Mouse (Mus musculus): ENCODE measurements at regions not wholly inside any gene's neighbourhood (a gene's known extent, or its start where the extent isn't known, plus 50 kb on each side); places are given as distances from the start of the nearest gene placed in this dataset.
A peak's percentile ranks its signal among the peaks of the same experiment; 100 is the strongest.

DNA sequence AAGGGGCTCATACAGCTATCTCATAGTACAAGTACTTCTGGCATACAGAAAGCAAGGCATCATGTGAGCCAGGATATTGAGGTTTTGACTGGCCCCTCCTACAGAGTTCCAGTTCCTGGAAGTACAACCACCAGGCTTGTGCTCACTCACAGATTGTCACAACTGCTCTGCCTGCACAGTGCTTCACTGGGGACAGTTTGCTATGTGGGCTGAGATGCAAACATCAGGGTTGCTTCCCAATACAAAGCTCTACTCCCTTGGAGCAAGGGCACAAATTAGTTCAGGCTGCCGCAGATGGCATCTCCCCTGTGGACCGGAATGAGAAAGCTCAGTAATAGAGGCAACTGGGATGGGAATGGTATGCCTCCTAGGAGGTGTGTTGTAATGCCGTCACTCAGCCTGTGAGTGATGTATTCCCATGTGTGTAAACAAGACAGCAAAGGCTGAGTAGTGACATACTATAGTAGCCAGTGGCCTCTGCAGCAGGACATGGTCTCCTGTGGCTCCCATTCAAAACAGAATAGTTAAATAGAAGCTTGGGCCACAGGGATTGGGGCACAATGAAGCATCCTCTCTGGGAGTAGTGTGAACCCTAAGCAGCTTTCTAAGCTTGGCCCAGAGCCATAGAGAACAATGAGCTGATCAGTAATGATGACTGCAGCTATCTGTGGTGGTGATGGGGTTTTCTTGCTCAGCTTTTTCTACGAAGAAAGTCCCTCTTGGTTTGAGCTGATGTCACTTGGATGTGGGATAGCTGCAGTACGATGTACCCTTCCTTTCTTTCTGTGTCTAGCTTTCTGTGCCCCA lies 148.8 kb upstream of the Cd180 start:
- H3K9me3 ChIP-seq (replicated peaks; ENCODE audit: control insufficient read depth, low read length) = no peaks in the 10 kb centered on the region
- H3K9ac ChIP-seq (ENCODE audit: low read length) = no peak overlapping the region
- no peaks in the 10 kb centered on the region for H3K27me3 ChIP-seq (ENCODE audit: control insufficient read depth, insufficient read depth, low read length)
- H3K4me1 ChIP-seq (ENCODE audit: control insufficient read depth, insufficient read depth, low read length) = no peaks in the 10 kb centered on the region
- 79% methylated on average over 5 of the region's 5 CpGs for WGBS
- no peak for ATAC-seq (ENCODE audit: insufficient read depth, low FRiP score)
- H3K36me3 ChIP-seq (ENCODE audit: control insufficient read depth, insufficient read depth, low read length) = no peaks in the 10 kb centered on the region
- no peak overlapping the region for H3K4me2 ChIP-seq (ENCODE audit: low read depth, low read length)
- H3K4me3 ChIP-seq (replicated peaks; ENCODE audit: low read length) = no peak overlapping the region
- no peak overlapping the region for H3K27ac ChIP-seq (ENCODE audit: low read length)

DNA sequence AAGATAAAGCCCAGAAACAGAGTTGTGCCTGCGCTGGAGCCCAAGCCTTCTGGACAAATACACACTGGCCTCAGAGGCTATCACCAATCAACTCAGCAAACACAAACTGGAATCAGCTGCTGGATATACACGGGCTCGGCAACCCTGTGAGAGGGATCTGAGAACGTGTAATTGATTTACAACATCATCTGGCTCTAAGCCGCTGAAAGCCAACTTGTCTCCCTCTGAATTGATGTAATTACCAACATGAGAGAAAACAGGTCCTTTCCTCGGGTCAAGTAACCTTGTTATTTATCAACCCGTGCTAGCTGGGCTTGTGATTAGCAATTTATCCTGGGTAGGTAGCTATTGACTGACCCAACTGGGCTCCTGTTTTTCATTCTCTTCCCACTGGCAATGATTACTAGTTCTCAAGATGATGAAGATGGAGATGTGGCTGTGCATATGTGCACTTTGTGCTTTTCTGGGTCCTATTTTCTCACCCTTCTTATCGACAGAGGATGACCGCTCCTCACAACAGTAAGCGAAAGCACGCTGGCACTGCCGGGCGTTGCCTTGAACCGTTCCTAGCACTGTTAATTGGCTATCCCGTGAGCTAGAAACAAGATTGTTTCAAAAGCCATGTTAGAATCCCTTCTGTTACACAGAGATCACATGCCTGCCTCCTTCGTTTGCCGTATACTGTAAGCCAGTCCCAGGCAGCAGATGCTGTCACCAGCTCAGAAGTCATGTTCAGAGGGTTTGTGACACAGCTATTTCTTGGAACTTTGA lies 147.3 kb upstream of the Cd180 start:
- H3K9me3 ChIP-seq (replicated peaks; ENCODE audit: control insufficient read depth, low read length) = no peaks in the 10 kb centered on the region
- peak overlapping the region; percentile 20 for H3K4me2 ChIP-seq (ENCODE audit: low read depth, low read length)
- H3K4me1 ChIP-seq (ENCODE audit: control insufficient read depth, insufficient read depth, low read length) = no peaks in the 10 kb centered on the region
- peak overlapping the region; percentile 1; the same call in 1 of the 2 replicates for H3K4me3 ChIP-seq (replicated peaks; ENCODE audit: low read length)
- H3K27me3 ChIP-seq (ENCODE audit: control insufficient read depth, insufficient read depth, low read length) = no peaks in the 10 kb centered on the region
- ATAC-seq (ENCODE audit: insufficient read depth, low FRiP score) = peak; percentile 76; the same call in 1 of the 2 replicates
- no peaks in the 10 kb centered on the region for H3K36me3 ChIP-seq (ENCODE audit: control insufficient read depth, insufficient read depth, low read length)
- H3K27ac ChIP-seq (ENCODE audit: low read length) = no peak overlapping the region
- no peak overlapping the region for H3K9ac ChIP-seq (ENCODE audit: low read length)
- 28% methylated on average over 17 of the region's 17 CpGs for WGBS

DNA sequence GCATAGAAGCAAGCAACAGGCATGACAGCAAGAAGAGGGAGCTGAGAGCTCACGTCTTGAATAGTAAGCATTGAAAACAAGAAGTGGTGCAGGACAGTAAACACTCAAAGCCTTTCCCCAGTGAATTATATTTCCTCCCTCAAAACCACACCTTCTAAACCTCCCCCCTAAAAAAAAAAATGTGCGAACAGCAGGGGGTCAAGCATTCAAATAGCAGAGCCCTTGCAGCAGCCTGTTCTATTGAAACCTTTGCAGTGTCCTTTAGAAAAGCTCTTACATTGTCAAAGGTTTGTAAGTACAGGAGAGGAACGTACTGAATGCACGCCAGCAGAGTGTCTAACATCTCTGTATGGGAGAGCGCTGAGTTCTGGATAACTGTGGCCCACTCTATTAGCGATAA lies 145.1 kb upstream of the Cd180 start:
- H3K27ac ChIP-seq (ENCODE audit: low read length) = no peak overlapping the region
- H3K36me3 ChIP-seq (ENCODE audit: control insufficient read depth, insufficient read depth, low read length) = no peaks in the 10 kb centered on the region
- no peak overlapping the region for H3K4me2 ChIP-seq (ENCODE audit: low read depth, low read length)
- H3K9me3 ChIP-seq (replicated peaks; ENCODE audit: control insufficient read depth, low read length) = no peaks in the 10 kb centered on the region
- 63% methylated on average over 6 of the region's 6 CpGs for WGBS
- H3K4me1 ChIP-seq (ENCODE audit: control insufficient read depth, insufficient read depth, low read length) = no peaks in the 10 kb centered on the region
- no peak overlapping the region for H3K9ac ChIP-seq (ENCODE audit: low read length)
- no peaks in the 10 kb centered on the region for H3K27me3 ChIP-seq (ENCODE audit: control insufficient read depth, insufficient read depth, low read length)
- no peak overlapping the region for H3K4me3 ChIP-seq (replicated peaks; ENCODE audit: low read length)
- ATAC-seq (ENCODE audit: insufficient read depth, low FRiP score) = no peak

GRCm38 (mm10) chr13:102566846-102567572 lies 126.3 kb upstream of the Cd180 start:
- H3K27ac ChIP-seq (ENCODE audit: low read length) = no peak overlapping the region
- H3K4me3 ChIP-seq (replicated peaks; ENCODE audit: low read length) = no peak overlapping the region
- WGBS = 83% methylated on average over 3 of the region's 3 CpGs
- H3K4me1 ChIP-seq (ENCODE audit: control insufficient read depth, insufficient read depth, low read length) = no peaks in the 10 kb centered on the region
- ATAC-seq (ENCODE audit: insufficient read depth, low FRiP score) = no peak
- no peaks in the 10 kb centered on the region for H3K27me3 ChIP-seq (ENCODE audit: control insufficient read depth, insufficient read depth, low read length)
- no peak overlapping the region for H3K4me2 ChIP-seq (ENCODE audit: low read depth, low read length)
- no peaks in the 10 kb centered on the region for H3K36me3 ChIP-seq (ENCODE audit: control insufficient read depth, insufficient read depth, low read length)
- H3K9ac ChIP-seq (ENCODE audit: low read length) = no peak overlapping the region
- no peaks in the 10 kb centered on the region for H3K9me3 ChIP-seq (replicated peaks; ENCODE audit: control insufficient read depth, low read length)

GRCm38 (mm10) chr13:102569580-102569979 lies 123.8 kb upstream of the Cd180 start:
- Histone ChIP-seq H3K27me3 (ENCODE audit: control insufficient read depth, insufficient read depth, low read length) (no peaks in the 10 kb centered on the region), H3K4me1 (ENCODE audit: control insufficient read depth, insufficient read depth, low read length) (no peaks in the 10 kb centered on the region), H3K4me2 (ENCODE audit: low read depth, low read length) (no peak overlapping the region), H3K4me3 (replicated peaks; ENCODE audit: low read length) (no peak overlapping the region), H3K27ac (ENCODE audit: low read length) (no peak overlapping the region), H3K9me3 (replicated peaks; ENCODE audit: control insufficient read depth, low read length) (no peaks in the 10 kb centered on the region), H3K36me3 (ENCODE audit: control insufficient read depth, insufficient read depth, low read length) (no peaks in the 10 kb centered on the region), H3K9ac (ENCODE audit: low read length) (no peak overlapping the region)
- no peak for ATAC-seq (ENCODE audit: insufficient read depth, low FRiP score)
- WGBS = 76% methylated on average over 3 of the region's 3 CpGs

GRCm38 (mm10) chr13:102570286-102570685 lies 123.1 kb upstream of the Cd180 start:
- H3K4me3 ChIP-seq (replicated peaks; ENCODE audit: low read length) = no peak overlapping the region
- H3K4me2 ChIP-seq (ENCODE audit: low read depth, low read length) = no peak overlapping the region
- no peaks in the 10 kb centered on the region for H3K27me3 ChIP-seq (ENCODE audit: control insufficient read depth, insufficient read depth, low read length)
- H3K4me1 ChIP-seq (ENCODE audit: control insufficient read depth, insufficient read depth, low read length) = no peaks in the 10 kb centered on the region
- H3K27ac ChIP-seq (ENCODE audit: low read length) = no peak overlapping the region
- no peak for ATAC-seq (ENCODE audit: insufficient read depth, low FRiP score)
- H3K9ac ChIP-seq (ENCODE audit: low read length) = no peak overlapping the region
- WGBS = 98% methylated on average over 1 of the region's 1 CpGs
- no peaks in the 10 kb centered on the region for H3K9me3 ChIP-seq (replicated peaks; ENCODE audit: control insufficient read depth, low read length)
- no peaks in the 10 kb centered on the region for H3K36me3 ChIP-seq (ENCODE audit: control insufficient read depth, insufficient read depth, low read length)

DNA sequence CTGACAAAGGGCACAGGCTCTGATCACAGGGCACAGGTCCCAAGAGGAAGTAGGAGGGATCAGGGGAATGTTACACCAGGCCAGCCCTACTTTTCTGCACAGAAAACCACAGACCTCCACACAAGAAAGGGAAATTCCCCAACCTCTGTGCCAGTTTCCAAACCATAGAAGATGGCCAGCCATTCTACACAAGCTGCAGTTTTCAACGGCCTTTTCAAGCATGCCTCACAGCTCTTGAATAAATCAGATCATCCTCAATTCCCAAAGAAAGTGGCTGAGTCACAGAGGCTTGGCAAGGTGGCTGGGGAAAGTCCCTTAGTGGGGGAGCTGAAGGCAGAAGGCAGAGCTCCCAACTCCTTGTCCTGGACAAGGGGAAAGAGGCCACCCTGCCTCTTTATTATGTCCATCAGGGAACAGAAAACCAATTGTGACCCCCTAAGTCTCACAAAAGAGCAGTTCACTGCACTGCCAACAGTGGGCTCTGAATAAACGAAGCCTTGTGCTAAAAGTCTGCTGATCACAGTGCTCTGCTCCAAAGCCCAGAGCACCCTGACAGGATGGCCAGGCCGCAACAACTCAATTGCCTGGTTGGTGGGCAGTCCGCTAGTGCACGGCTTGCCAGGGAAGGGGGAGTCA lies 120.0 kb upstream of the Cd180 start:
- Histone ChIP-seq H3K36me3 (ENCODE audit: control insufficient read depth, insufficient read depth, low read length) (no peaks in the 10 kb centered on the region), H3K27me3 (ENCODE audit: control insufficient read depth, insufficient read depth, low read length) (no peaks in the 10 kb centered on the region), H3K4me3 (replicated peaks; ENCODE audit: low read length) (no peak overlapping the region), H3K4me2 (ENCODE audit: low read depth, low read length) (no peak overlapping the region), H3K9ac (ENCODE audit: low read length) (no peak overlapping the region), H3K4me1 (ENCODE audit: control insufficient read depth, insufficient read depth, low read length) (no peaks in the 10 kb centered on the region), H3K9me3 (replicated peaks; ENCODE audit: control insufficient read depth, low read length) (no peaks in the 10 kb centered on the region), H3K27ac (ENCODE audit: low read length) (no peak overlapping the region; the same call in 1 of the 2 replicates)
- peak; percentile 53; the same call in 1 of the 2 replicates for ATAC-seq (ENCODE audit: insufficient read depth, low FRiP score)
- WGBS = 70% methylated on average over 5 of the region's 5 CpGs

DNA sequence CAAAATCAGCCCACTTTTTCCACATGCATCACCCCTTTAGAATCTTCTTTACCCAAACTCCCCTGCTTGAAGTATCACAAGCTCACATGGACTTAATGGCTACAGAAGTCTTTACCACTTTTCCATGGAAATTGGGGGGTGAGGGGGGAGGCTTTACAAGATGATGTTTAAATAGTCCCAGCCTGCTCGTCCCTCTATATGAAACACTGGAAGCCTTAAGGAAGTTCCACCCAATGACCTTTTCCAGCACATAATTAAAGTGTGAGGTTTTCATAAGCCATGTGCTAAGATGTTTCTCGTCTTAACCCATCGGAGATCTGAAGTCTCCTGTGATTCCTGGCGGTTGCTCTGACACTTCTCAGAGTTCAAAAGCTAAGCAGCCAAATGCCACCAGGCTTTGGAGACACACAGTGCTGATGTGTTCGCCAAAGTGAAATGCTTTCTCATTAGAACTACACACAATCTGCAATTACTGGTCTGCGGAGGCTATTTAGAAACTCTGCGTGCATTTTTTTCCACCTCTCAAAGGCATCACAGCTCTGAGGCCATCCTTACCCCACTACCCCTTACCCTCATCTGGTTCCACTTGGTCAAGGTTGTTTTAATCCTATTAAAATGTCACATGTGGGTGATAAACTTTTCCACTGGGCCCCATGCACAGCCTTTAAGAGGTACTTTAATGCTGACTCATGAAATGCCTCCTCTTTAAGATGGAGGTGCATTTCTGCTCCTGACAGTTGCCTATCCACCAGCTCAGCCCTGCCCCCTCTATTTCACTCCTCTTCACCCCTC lies 116.3 kb upstream of the Cd180 start:
- 68% methylated on average over 7 of the region's 7 CpGs for WGBS
- no peak for ATAC-seq (ENCODE audit: insufficient read depth, low FRiP score)
- no peaks in the 10 kb centered on the region for H3K36me3 ChIP-seq (ENCODE audit: control insufficient read depth, insufficient read depth, low read length)

More for the DNA sequence above, 116.3 kb upstream of the Cd180 start:
- H3K4me2 ChIP-seq (ENCODE audit: low read depth, low read length) = no peak overlapping the region
- no peaks in the 10 kb centered on the region for H3K27me3 ChIP-seq (ENCODE audit: control insufficient read depth, insufficient read depth, low read length)
- no peaks in the 10 kb centered on the region for H3K4me1 ChIP-seq (ENCODE audit: control insufficient read depth, insufficient read depth, low read length)
- H3K9ac ChIP-seq (ENCODE audit: low read length) = no peak overlapping the region
- H3K4me3 ChIP-seq (replicated peaks; ENCODE audit: low read length) = no peak overlapping the region
- H3K27ac ChIP-seq (ENCODE audit: low read length) = no peak overlapping the region
- no peaks in the 10 kb centered on the region for H3K9me3 ChIP-seq (replicated peaks; ENCODE audit: control insufficient read depth, low read length)

All from stomach, embryonic 16.5 days (tissue).